Mouse (Mus musculus) hindbrain, embryonic 16.5 days (tissue): Measurements from ENCODE around the gene Ksr1. TPM values are rescaled to one million over a fixed set of nuclear protein-coding genes. Genes with fewer than 3 reads are reported as not detected.
"Not testable (repeated sequence)": the region's sequence is repeated elsewhere in the genome, so short reads cannot be mapped to it uniquely, and the experiment has no call there.

Source experiments
- ATAC-seq: fragments of 200-750 bp; cut with Nextera tagmentation; 2 replicates; pipeline ENCODE4 v1.8.0; 2017; ENCODE audit warnings: moderate TSS enrichment, moderate library complexity
- H3K27ac ChIP-seq: fragments of 300-500 bp; sonication (generic); 2 replicates; pipeline ENCODE4 v1.5.1; 2014; ENCODE audit warnings: low read depth, mild to moderate bottlenecking, control low read depth, low read length, moderate library complexity
- H3K27me3 ChIP-seq: fragments of 300-500 bp; sonication (generic); replicated peaks from 2 replicates; pipeline ENCODE4 v1.6.1; 2014; ENCODE audit warnings: low read length; ENCODE audit not compliant: control insufficient read depth, insufficient read depth
- H3K36me3 ChIP-seq: fragments of 300-500 bp; sonication (generic); 2 replicates; pipeline ENCODE4 v1.6.1; 2014; ENCODE audit warnings: mild to moderate bottlenecking, low read length, moderate library complexity, mixed read lengths; ENCODE audit not compliant: control insufficient read depth, insufficient read depth
- H3K4me1 ChIP-seq: fragments of 300-500 bp; sonication (generic); 2 replicates; pipeline ENCODE4 v1.6.1; 2014; ENCODE audit warnings: low read depth, low read length; ENCODE audit not compliant: control insufficient read depth, insufficient read depth
- H3K4me2 ChIP-seq: fragments of 300-500 bp; sonication (generic); 2 replicates; pipeline ENCODE4 v1.6.1; 2014; ENCODE audit warnings: mild to moderate bottlenecking, low read length, control low read depth, moderate library complexity
- H3K4me3 ChIP-seq: fragments of 300-500 bp; sonication (generic); 2 replicates; pipeline ENCODE4 v1.5.1; 2014; ENCODE audit warnings: mild to moderate bottlenecking, low read length, control low read depth, moderate library complexity
- H3K9ac ChIP-seq: fragments of 300-500 bp; sonication (generic); 2 replicates; pipeline ENCODE4 v1.6.1; 2014; ENCODE audit warnings: low read depth, mild to moderate bottlenecking, control low read depth, low read length, moderate library complexity
- H3K9me3 ChIP-seq: fragments of 300-500 bp; sonication (generic); 2 replicates; pipeline ENCODE4 v1.6.1; 2014; ENCODE audit warnings: mild to moderate bottlenecking, low read length, moderate library complexity; ENCODE audit not compliant: control insufficient read depth
- WGBS: fragments of 180-500 bp; shearing (Covaris S2); extraction: QIAGEN DNeasy Blood & Tissue Kit; methylation state at CpG from one replicate; pipeline ENCODE4 v1.1.7; 2014; 5-methylcytosine and 5-hydroxymethylcytosine counted together
- polyA plus RNA-seq: library from polyadenylated mRNA; unstranded; fragments of >200 nt; fragmentation: Nextera tagmentation; extraction: Ambion mirVana; gene quantifications from 2 replicates; pipeline ENCODE4 v1.2.1, GENCODE M21; 2015

Ksr1 gene
- polyA plus RNA-seq, 1 experiment from 2014 or later: 4.4 TPM

- 68% methylated on average over 12 of the region's 12 CpGs for WGBS
- Histone ChIP-seq H3K9me3 (no peaks in the 10 kb centered on the region), H3K27me3 (no peaks in the 10 kb centered on the region), H3K27ac (no peak overlapping the region), H3K4me1 (no peaks in the 10 kb centered on the region), H3K36me3 (peaks cover 4% of the 10 kb centered on the region; the same call in 1 of the 2 replicates), H3K4me3 (no peak overlapping the region), H3K9ac (no peak overlapping the region), H3K4me2 (no peak overlapping the region)
- no peak for ATAC-seq
Measured at GRCm38 (mm10) chr11:79016236-79016635, 130.0 kb downstream of the Ksr1 start.

GRCm38 (mm10) chr11:79015660-79016215 is 130.5 kb downstream of the Ksr1 start:
- Histone ChIP-seq H3K27me3 (no peaks in the 10 kb centered on the region), H3K4me3 (no peak overlapping the region), H3K4me1 (no peaks in the 10 kb centered on the region), H3K4me2 (no peak overlapping the region), H3K9ac (no peak overlapping the region), H3K9me3 (no peaks in the 10 kb centered on the region), H3K36me3 (peaks cover 4% of the 10 kb centered on the region; the same call in 1 of the 2 replicates), H3K27ac (no peak overlapping the region)
- WGBS: 91% methylated on average over 24 of the region's 24 CpGs
- ATAC-seq: no peak

- Histone ChIP-seq H3K27ac (no peak overlapping the region), H3K9ac (no peak overlapping the region)
- no peak for ATAC-seq
Measured at GRCm38 (mm10) chr11:79014602-79015325, 131.4 kb downstream of the Ksr1 start.

GRCm38 (mm10) chr11:79013806-79014205 is 132.4 kb downstream of the Ksr1 start:
- H3K9me3 ChIP-seq: no peaks in the 10 kb centered on the region
- no peaks in the 10 kb centered on the region for H3K27me3 ChIP-seq
- H3K4me1 ChIP-seq: no peaks in the 10 kb centered on the region
- ATAC-seq: no peak
- no peak overlapping the region for H3K4me3 ChIP-seq
- no peak overlapping the region for H3K4me2 ChIP-seq
- no peaks in the 10 kb centered on the region; the same call in 1 of the 2 replicates for H3K36me3 ChIP-seq
- 51% methylated on average over 9 of the region's 9 CpGs for WGBS
- no peak overlapping the region for H3K9ac ChIP-seq
- no peak overlapping the region for H3K27ac ChIP-seq

More at GRCm38 (mm10) chr11:79014602-79015325, 131.4 kb downstream of the Ksr1 start:
- Histone ChIP-seq H3K36me3 (no peaks in the 10 kb centered on the region; the same call in 1 of the 2 replicates), H3K4me2 (no peak overlapping the region), H3K27me3 (no peaks in the 10 kb centered on the region), H3K4me3 (no peak overlapping the region), H3K4me1 (no peaks in the 10 kb centered on the region), H3K9me3 (no peaks in the 10 kb centered on the region)
- WGBS: 65% methylated on average over 15 of the region's 15 CpGs

GRCm38 (mm10) chr11:79013056-79013455 is 133.2 kb downstream of the Ksr1 start:
- Histone ChIP-seq H3K9ac (no peak overlapping the region), H3K36me3 (no peaks in the 10 kb centered on the region; the same call in 1 of the 2 replicates), H3K9me3 (no peaks in the 10 kb centered on the region), H3K4me1 (no peaks in the 10 kb centered on the region), H3K4me2 (no peak overlapping the region), H3K4me3 (no peak overlapping the region), H3K27me3 (no peaks in the 10 kb centered on the region), H3K27ac (no peak overlapping the region)
- ATAC-seq: no peak

- H3K4me3 ChIP-seq: no peak overlapping the region
- 100% methylated on average over 2 of the region's 2 CpGs for whole genome bisulfite sequencing
- no peak overlapping the region for H3K9ac ChIP-seq
- H3K4me1 ChIP-seq: no peaks in the 10 kb centered on the region
- ATAC-seq: no peak
- no peaks in the 10 kb centered on the region for H3K9me3 ChIP-seq
- H3K27me3 ChIP-seq: no peaks in the 10 kb centered on the region
- H3K36me3 ChIP-seq: no peaks in the 10 kb centered on the region
- H3K4me2 ChIP-seq: no peak overlapping the region
- no peak overlapping the region for H3K27ac ChIP-seq
Measured at GRCm38 (mm10) chr11:79012529-79012928, 133.7 kb downstream of the Ksr1 start.

- WGBS: 79% methylated on average over 7 of the region's 7 CpGs
- Histone ChIP-seq H3K4me2 (no peak overlapping the region), H3K9ac (no peak overlapping the region), H3K4me3 (no peak overlapping the region), H3K27me3 (no peaks in the 10 kb centered on the region), H3K4me1 (no peaks in the 10 kb centered on the region), H3K36me3 (no peaks in the 10 kb centered on the region), H3K27ac (no peak overlapping the region), H3K9me3 (no peaks in the 10 kb centered on the region)
- ATAC-seq: no peak
Measured at GRCm38 (mm10) chr11:79008891-79009290, 137.3 kb downstream of the Ksr1 start.

GRCm38 (mm10) chr11:79008007-79008775 is 138.0 kb downstream of the Ksr1 start:
- no peaks in the 10 kb centered on the region for H3K27me3 ChIP-seq
- H3K9ac ChIP-seq: no peak overlapping the region
- H3K4me2 ChIP-seq: no peak overlapping the region
- ATAC-seq: no peak
- 81% methylated on average over 6 of the region's 6 CpGs for WGBS
- H3K27ac ChIP-seq: no peak overlapping the region
- no peaks in the 10 kb centered on the region for H3K9me3 ChIP-seq
- H3K4me1 ChIP-seq: no peaks in the 10 kb centered on the region
- H3K36me3 ChIP-seq: no peaks in the 10 kb centered on the region
- no peak overlapping the region for H3K4me3 ChIP-seq

- not testable (repeated sequence) for ATAC-seq, H3K4me3 ChIP-seq, H3K4me2 ChIP-seq, H3K9me3 ChIP-seq, H3K4me1 ChIP-seq, H3K36me3 ChIP-seq, H3K9ac ChIP-seq, H3K27ac ChIP-seq, H3K27me3 ChIP-seq
- WGBS: 90% methylated on average over 3 of the region's 3 CpGs
Measured at GRCm38 (mm10) chr11:79007356-79007755, 138.9 kb downstream of the Ksr1 start.
